Mouse (Mus musculus): ENCODE measurements around the gene Sh3pxd2a.

The Sh3pxd2a gene

GRCm38 (mm10) chr19:47374916-47375573 is 89.2 kb downstream of the Sh3pxd2a start:
- no peak for DNase-seq (ENCODE audit: low spot score in 2 of 2)

DNA sequence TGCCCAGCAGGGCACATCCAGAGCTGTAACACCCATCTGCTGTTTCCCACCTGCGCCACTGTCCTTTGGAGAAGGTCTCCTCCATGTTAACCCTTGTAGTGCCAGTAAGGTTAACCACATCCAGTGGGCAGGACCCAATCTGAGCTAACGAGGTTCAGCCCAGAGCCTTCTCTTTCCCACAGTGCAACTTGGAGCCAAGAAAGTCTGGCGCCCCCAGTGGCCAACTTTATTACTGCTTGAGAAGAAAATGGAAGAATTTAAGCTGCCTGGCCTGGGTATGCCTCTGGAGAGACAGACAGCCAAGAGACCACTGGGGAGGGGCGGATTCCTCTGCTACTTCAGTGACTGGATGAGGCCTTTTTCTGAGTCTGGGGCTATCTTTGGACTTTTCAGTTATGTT is 89.8 kb downstream of the Sh3pxd2a start:
- no peak for DNase-seq (ENCODE audit: low spot score in 2 of 2)

- DNase-seq (ENCODE audit: low spot score in 2 of 2), result no peak
Observed at GRCm38 (mm10) chr19:47372044-47372443, 92.2 kb downstream of the Sh3pxd2a start.

DNA sequence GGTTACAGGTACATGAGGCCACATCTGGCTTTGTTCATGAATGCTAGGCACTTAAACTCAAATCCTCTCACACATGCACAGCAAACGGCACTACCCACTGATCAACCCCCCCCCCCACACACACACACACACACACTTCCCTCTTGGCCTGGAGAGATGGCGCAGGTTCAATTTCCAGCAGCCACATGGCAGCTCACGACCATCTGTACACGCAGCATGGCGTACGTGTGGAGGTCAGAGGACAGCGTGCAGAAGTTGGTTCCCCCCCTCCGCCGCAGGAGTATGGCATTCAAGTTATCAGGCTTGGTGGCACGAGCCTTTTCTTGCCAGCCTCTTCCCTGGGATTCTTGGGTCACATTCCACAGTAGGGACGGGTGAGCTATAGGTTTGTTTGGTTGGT is 92.7 kb downstream of the Sh3pxd2a start:
- DNase-seq (ENCODE audit: low spot score in 2 of 2), result no peak

- no peak for DNase-seq (ENCODE audit: low spot score in 2 of 2)
Observed at GRCm38 (mm10) chr19:47369008-47369407, 95.2 kb downstream of the Sh3pxd2a start.

- no peak for DNase-seq (ENCODE audit: low spot score in 2 of 2)
Observed at GRCm38 (mm10) chr19:47367271-47367879, 96.8 kb downstream of the Sh3pxd2a start.

DNA sequence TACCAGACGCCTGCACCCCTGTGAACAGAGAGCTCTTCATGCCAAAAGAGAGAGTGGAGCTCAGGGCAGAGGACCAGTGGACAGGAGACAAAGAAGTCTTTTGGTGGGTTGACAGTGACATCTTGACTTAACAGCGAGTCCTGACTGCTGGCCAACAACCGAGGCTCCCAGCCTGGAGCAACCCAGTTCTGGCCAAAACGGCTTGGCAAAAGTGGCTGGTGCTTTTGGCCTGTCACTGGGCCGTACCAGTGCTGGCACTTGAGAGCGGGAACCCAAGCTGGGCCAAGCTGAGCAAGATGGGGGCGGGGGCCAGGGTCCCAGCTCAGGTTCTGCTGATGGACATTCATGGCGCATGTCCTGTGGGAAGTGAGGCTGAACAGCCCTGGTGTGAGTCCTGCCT is 97.6 kb downstream of the Sh3pxd2a start:
- DNase-seq (ENCODE audit: low spot score in 2 of 2), result no peak

DNA sequence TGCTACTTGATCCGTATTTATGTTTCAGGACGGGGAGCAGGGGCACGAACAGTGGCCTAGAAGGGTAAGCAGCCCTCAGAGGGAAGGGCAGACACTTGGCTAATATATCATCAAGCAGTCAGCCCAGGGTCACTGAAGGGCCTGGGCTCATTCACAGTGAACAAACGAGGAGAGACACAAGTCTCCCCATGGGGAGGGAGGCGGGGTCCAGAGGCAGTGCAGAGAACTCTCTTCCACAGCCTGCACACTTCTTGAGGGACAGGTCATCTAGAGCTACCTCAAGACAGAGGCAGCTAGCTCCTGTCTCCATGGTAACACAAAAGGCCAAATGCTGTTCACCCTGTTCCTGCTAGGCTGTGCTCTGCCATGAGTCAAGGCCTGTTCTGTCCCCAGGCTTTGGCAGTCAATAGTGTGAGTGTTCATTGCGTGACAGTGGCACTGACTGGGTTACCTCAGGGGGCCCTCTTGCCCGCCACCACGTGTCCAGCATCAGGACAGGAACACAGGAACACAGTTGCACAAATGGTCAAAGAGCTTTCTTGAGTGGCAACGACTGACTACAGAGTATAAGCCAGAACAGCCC is 101.0 kb downstream of the Sh3pxd2a start:
- DNase-seq (ENCODE audit: low spot score in 2 of 2), result no peak

- DNase-seq (ENCODE audit: low spot score in 2 of 2), result no peak
Observed at GRCm38 (mm10) chr19:47360921-47361320, 103.3 kb downstream of the Sh3pxd2a start.

- no peak for DNase-seq (ENCODE audit: low spot score in 2 of 2)
Observed at GRCm38 (mm10) chr19:47360017-47360416, 104.2 kb downstream of the Sh3pxd2a start.

DNA sequence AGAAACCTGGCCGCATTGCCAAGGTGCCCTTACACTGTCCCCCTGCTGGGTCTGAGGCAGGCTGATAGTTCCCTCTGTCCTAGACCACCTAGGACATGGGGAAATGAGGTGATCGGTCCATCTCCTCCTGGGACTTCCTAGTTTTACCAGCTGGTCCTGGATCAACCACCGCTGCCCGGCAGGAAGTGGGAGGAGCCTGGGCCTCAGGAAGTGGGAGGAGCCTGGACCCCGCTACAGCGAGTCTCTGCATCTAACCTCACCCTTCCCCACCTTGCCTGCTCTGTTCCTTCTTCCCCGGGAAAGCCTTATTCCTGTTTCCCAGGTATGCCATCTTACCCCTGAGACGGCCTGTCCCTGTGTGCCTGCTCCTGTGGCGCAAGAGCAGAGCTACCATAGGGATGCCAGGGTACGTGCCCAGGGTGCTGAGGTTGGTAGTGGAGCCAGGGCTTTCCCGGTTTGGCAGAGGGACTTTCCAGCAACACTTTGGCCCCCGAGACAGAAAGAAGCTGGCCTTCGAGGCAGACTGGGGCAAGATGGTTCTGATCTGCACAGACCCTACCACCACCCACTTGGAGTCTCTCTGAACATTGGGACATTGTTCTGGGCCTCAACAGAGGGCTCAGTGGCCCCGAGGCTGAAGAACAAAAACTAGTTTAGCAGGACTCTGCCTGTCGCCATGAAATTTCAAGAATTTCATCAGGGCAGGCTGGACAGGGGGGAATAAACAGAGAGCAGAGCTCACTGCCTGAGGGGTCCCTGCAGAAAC is 104.9 kb downstream of the Sh3pxd2a start:
- DNase-seq (ENCODE audit: low spot score in 2 of 2), result no peak

DNA sequence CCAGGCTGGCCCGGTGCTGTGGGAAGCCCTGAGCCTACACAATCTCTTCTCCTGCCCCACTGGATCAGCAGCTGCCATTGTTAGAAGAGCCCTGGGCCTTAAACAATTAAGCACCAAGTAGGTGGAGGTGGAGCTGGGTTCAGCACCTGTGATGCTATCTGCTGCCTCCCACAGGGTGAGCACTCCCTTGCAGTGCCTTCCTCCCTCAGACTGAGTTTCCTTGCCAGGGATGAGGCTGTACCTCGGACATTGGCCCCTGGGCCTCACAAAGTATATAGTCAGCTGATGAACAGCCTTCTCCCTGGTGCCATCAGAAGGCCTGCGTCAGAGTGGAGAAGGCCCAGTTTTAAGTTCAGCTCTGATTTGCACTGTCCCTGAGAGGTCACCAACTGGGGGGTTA is 106.9 kb downstream of the Sh3pxd2a start:
- no peak for DNase-seq (ENCODE audit: low spot score in 2 of 2)

DNA sequence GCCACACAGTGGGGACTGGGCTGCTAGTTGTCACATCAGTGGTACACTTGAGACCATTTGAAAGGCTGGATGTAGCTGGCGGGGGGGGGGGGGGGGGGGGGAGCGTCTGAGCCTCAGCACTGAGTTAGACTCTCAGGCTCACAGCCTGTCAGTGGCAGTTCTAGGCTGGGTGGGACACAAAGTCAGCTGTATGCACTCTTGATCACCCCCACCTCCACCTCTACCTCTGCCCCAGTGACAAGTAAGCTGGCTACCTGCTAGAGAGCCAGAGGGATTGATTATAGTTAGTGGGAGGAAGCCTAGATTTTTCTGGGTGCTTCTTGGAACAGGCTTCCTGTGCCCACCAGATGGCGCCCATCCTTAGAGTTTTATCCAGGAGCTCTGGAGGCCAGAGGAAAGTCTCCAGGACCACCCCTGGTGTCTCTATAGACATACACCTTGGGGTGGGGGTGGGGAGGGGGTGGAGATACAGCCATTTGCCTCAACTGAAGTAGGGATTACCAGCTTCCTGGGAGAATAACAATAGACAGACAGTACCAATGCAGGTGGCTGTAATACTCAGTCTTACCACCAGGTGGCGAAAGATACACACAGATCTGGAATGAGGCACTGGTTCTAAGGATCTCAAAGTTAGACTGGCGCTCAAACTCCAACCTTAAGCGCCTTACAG is 107.9 kb downstream of the Sh3pxd2a start:
- peak; percentile 66 to 73 for DNase-seq (ENCODE audit: low spot score in 2 of 2)

GRCm38 (mm10) chr19:47354456-47354855 is 109.7 kb downstream of the Sh3pxd2a start:
- no peak for DNase-seq (ENCODE audit: low spot score in 2 of 2)

DNA sequence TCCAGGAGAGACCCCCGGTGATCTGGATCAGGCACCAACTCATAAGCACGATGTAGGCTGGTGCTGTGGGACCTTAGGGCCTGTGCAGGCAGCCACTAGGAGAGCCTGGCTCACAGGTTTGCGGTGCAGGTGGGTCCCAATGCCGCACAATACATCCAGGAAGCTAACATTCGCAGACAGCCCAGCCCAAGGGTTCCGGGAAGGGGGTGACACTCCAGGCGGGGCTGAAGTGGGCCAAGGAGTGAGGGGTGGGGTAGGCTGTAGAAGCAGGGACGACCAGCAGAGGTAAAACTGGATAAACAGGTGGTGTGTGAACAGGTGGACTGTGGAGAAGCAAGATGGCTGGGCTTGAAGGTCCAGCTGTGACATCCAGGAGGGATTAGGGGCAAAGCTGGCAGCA is 115.2 kb downstream of the Sh3pxd2a start:
- DNase-seq (ENCODE audit: low spot score in 2 of 2), result no peak

DNA sequence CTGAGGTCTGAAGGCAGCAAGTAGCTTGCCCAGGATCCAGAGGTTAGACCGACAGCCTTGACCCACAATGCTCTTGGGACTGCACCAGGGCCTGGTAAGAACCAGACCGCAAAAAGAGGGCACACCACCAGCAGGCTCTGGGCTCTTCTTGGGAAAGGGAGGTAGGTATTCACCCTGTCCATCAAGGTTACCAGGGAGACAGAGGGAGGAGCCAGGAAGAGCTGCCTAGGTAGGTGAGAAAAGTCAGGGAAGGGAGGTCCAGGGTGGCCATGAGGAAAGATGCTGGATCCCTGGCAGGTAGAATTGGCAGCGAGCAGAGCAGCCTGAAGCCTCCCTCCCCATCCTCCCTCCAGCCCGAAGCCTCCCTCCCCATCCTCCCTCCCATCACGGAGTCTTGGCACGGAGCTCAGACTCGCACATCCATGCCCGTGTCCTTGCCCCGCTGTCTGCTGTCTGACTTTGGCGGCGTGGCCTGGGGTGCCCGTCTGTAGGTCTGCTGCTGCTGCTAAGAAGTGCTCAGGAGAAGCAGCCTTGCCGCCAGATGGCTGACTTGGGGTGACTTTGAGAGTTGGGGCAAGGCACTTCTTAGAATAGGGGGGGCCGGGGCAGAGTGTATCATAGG is 115.7 kb downstream of the Sh3pxd2a start:
- no peak for DNase-seq (ENCODE audit: low spot score in 2 of 2)

- no peak for DNase-seq (ENCODE audit: low spot score in 2 of 2)
Observed at GRCm38 (mm10) chr19:47347021-47347643, 117.1 kb downstream of the Sh3pxd2a start.

DNA sequence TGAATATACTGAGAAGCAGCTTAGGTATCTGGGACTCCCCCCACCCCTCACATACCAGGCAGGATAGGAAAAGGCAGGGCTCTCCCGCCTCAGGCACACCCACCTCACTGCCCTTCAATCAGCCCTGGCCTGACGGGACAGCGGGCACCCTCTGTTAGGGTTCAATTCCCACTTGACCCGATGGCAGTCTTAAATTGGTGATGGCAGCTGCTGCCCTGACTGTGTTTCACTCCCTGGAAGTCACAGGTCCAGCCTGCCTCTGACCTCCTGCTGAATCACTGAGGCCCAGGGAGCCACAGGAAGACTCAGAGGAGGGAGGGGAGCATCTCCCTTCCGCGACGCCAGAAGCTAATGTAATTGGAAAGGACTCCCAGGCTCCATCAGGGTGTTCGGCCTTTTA is 117.6 kb downstream of the Sh3pxd2a start:
- no peak for DNase-seq (ENCODE audit: low spot score in 2 of 2)

DNA sequence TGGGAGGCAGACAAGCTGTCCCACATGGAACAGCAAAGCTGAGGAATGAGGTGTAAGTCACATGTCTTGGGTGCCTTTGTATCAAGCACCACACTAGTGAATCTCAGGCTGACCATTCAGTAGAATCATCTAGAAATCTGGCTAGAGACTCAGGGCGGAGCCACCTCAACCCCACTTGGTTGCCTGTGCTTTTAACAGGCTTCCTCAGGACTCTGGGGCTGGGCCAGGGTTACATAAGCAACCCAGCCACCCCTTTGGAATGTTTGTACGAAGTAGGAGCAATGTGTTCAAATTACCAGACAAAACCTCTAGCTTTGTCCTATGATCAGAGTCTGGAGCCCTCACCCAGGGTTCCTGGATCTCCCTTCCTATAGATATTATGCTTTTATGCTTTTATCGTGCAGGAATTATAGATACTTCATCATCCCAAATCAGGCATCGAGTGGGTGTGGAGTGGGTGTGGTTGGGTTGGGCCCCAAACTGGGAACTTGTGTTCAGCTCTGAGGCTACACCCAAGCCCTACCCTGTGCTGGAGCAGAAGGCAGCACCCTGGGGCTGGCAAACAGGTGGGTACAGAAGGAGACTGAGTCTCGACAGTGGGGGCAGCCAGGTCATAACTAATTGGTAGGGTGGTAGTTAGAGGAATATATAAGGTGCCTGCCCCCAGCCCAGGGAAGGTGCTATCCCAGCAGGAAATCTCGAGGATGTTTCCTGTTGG is 118.2 kb downstream of the Sh3pxd2a start:
- DNase-seq (ENCODE audit: low spot score in 2 of 2), result no peak

DNA sequence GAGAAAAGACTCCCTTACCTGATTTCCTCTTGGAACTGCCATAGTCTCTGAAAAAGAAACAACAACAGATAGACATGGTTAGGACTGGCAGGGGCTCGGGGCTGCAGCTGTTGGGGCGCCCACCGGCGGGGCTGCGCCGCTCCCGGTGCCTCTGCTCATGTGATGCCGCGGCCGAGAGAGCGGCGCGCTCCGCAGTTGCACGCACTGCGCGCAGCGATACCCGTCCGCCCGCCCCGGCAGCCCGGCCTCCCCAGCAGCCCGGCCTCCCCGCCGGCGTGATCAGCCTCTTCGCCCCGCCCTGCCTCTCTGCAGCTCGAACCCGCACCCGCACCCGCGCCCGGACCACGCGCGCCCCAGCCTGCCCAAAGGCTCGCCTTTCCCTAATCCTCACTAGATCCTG is 120.8 kb downstream of the Sh3pxd2a start:
- DNase-seq (ENCODE audit: low spot score in 2 of 2), result peak; percentile 57 to 65
